ENCODE assay signal across 16 mouse cellular contexts in the genomic region with DNA sequence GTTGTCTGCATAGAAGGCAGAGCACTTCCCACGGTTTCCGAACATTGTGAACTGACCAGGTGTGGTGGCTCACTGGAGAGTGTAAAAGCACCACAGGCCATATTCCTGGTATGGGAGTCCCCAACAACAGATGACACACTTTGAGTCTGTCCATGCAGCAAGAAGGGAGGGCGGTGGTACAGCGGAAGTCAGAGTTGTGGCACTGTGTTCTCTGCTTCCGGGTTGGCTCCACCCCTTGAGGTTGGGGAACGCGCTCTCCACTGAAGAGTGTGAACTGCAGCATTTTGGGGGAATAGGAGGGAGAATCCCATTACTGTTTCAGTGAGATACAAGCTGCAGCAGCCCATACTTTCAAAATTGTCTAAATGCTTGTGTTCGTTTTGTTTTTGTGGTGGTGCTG.
"Had no signal": no experiment of that assay in that cellular context is flagged by ENCODE, and none has a peak within 500 bp of the region (broad histone marks: within the 10 kb centered on the region; RNA-seq: fewer than 3 reads in every experiment).

No protein-coding gene starts in this region.

- ATAC-seq: lung, postnatal 0 days; midbrain, embryonic 13.5 days had no signal

- H3K4me2 ChIP-seq: limb, embryonic 13.5 days; liver, embryonic 11.5 days; liver, embryonic 15.5 days; midbrain, embryonic 13.5 days; neural tube, embryonic 13.5 days had no signal

- H3K9ac ChIP-seq: limb, embryonic 13.5 days; liver, embryonic 15.5 days; midbrain, embryonic 13.5 days; neural tube, embryonic 13.5 days had no signal

- H3K9me3 ChIP-seq: limb, embryonic 13.5 days; liver, embryonic 15.5 days; midbrain, embryonic 13.5 days; neural tube, embryonic 13.5 days had no signal

- H3K27me3 ChIP-seq: midbrain, embryonic 13.5 days; neural tube, embryonic 13.5 days had no signal

- H3K27ac ChIP-seq: kidney, postnatal 0 days; limb, embryonic 13.5 days; liver, embryonic 15.5 days; midbrain, embryonic 13.5 days; neural tube, embryonic 13.5 days had no signal

- H3K4me1 ChIP-seq: liver, embryonic 15.5 days had no signal

- H3K4me3 ChIP-seq: limb, embryonic 13.5 days; liver, embryonic 15.5 days; midbrain, embryonic 13.5 days; neural tube, embryonic 13.5 days had no signal

- H3K36me3 ChIP-seq: liver, embryonic 15.5 days; midbrain, embryonic 13.5 days; neural tube, embryonic 13.5 days had no signal

- DNase-seq: kidney, adult 8-10 months; kidney, postnatal 36 days; layer of hippocampus, adult 9-11 months; layer of hippocampus, postnatal 36 days; lung, adult 2 months; lung, postnatal 36 days; retina, postnatal 1 day; right cerebral cortex, postnatal 4 days; spleen, adult 18-20 months had no signal
